Mouse (Mus musculus) heart, postnatal 0 days (tissue): ENCODE measurements around the gene Fmo9.

ENCODE experiments used
- CTCF ChIP-seq: IDR thresholded peaks from 2 replicates; pipeline ENCODE4 v1.5.1; 2016; ENCODE audit warnings: antibody characterized with exemption, control low read depth, low read depth
- EP300 ChIP-seq: IDR thresholded peaks from 2 replicates; pipeline ENCODE4 v1.6.1; 2016; ENCODE audit warnings: antibody characterized with exemption, low read depth

DNA sequence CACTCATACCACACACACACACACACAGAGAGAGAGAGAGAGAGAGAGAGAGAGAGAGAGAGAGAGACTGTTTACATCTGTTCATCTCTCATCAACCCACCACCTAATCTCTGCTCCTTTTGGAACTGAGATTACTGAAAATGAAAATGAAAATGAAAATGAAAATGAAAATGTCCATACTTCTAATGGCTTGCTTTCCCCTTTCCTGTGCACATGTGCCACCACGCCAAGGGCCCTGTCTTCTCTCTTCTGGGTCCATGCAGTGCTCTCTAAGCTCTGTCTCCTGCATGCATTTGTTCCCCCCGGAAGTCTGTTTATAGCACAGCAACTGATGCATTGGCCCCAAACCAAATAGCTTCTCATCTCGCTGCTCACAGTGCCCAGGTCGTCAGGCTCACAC is 49.2 kb upstream of the Fmo9 start:
- TF ChIP-seq CTCF (no peak), EP300 (no peak)
